Mouse (Mus musculus) brain, embryonic 14.5 days (tissue): ENCODE measurements at regions not wholly inside any gene's neighbourhood (a gene's known extent, or its start where the extent isn't known, plus 50 kb on each side); places are given as distances from the start of the nearest gene placed in this dataset.

ENCODE experiments used
- CTCF ChIP-seq: fragments of 200-500 bp; IDR thresholded peaks from 2 replicates; pipeline ENCODE4 v1.5.1; 2012; ENCODE audit warnings: inconsistent platforms, mild to moderate bottlenecking, moderate library complexity, borderline replicate concordance; ENCODE audit not compliant: insufficient read depth, insufficient read length; ENCODE audit errors: extremely low read depth
- POLR2A ChIP-seq: fragments of 200-500 bp; IDR thresholded peaks from 2 replicates; pipeline ENCODE4 v1.6.1; 2012; ENCODE audit warnings: mild to moderate bottlenecking, inconsistent platforms, borderline replicate concordance; ENCODE audit not compliant: poor library complexity, insufficient read depth, insufficient read length, severe bottlenecking; ENCODE audit errors: extremely low read depth

DNA sequence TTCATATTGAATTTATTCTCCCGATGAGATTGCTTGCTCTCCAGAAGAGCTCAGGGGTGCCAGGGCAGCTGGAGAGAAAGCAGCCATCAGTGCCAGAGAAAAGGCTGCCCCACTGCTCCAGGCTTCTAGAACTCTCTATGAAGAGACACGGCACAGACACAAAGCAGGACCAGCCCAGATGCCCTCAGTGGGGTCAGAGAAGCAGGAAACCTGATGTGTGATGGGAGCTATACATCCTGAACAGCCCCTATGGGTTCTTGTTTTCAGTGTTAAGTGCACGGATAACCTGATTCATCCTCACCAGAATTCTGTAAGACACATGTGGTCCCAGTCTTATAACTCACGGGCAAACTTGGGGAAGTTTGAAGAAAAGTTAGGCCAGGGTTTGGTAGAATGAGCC lies 145.0 kb upstream of the Dynlrb2 start:
- TF ChIP-seq CTCF (no peak), POLR2A (no peak)
